Mouse (Mus musculus) brain, embryonic 14.5 days (tissue): ENCODE results near the gene Olfr1418.

Source experiments
- CTCF ChIP-seq: fragments of 200-500 bp; IDR thresholded peaks from 2 replicates; pipeline ENCODE4 v1.5.1; 2012; ENCODE audit warnings: inconsistent platforms, mild to moderate bottlenecking, moderate library complexity, borderline replicate concordance; ENCODE audit not compliant: insufficient read depth, insufficient read length; ENCODE audit errors: extremely low read depth
- POLR2A ChIP-seq: fragments of 200-500 bp; IDR thresholded peaks from 2 replicates; pipeline ENCODE4 v1.6.1; 2012; ENCODE audit warnings: mild to moderate bottlenecking, inconsistent platforms, borderline replicate concordance; ENCODE audit not compliant: poor library complexity, insufficient read depth, insufficient read length, severe bottlenecking; ENCODE audit errors: extremely low read depth

GRCm38 (mm10) chr19:11804423-11804822 lies 56.4 kb downstream of the Olfr1418 start:
- TF ChIP-seq CTCF (no peak), POLR2A (no peak)
